Mouse (Mus musculus) stomach, embryonic 16.5 days (tissue): ENCODE measurements around the gene Bhlha15. TPM values are rescaled to one million over a fixed set of nuclear protein-coding genes. Genes with fewer than 3 reads are reported as not detected.

Experiments
- ATAC-seq: fragments of 200-750 bp; cut with Nextera tagmentation; 2 replicates; pipeline ENCODE4 v1.8.0; 2017; ENCODE audit warnings: moderate number of reproducible peaks, moderate TSS enrichment; ENCODE audit not compliant: insufficient read depth, low FRiP score
- H3K27ac ChIP-seq: fragments of 300-500 bp; sonication (generic); 2 replicates; pipeline ENCODE4 v1.5.1; 2014; ENCODE audit warnings: low read length
- H3K27me3 ChIP-seq: fragments of 300-500 bp; sonication (generic); 2 replicates; pipeline ENCODE4 v1.6.1; 2014; ENCODE audit warnings: low read length, control low read depth, mixed read lengths; ENCODE audit not compliant: control insufficient read depth, insufficient read depth
- H3K36me3 ChIP-seq: fragments of 300-500 bp; sonication (generic); 2 replicates; pipeline ENCODE4 v1.6.1; 2014; ENCODE audit warnings: low read length; ENCODE audit not compliant: control insufficient read depth, insufficient read depth
- H3K4me1 ChIP-seq: fragments of 300-500 bp; sonication (generic); 2 replicates; pipeline ENCODE4 v1.6.1; 2014; ENCODE audit warnings: low read length, control low read depth, mixed read lengths; ENCODE audit not compliant: control insufficient read depth, insufficient read depth
- H3K4me2 ChIP-seq: fragments of 300-500 bp; sonication (generic); 2 replicates; pipeline ENCODE4 v1.6.1; 2014; ENCODE audit warnings: low read depth, low read length, mixed read lengths
- H3K4me3 ChIP-seq: fragments of 300-500 bp; sonication (generic); replicated peaks from 2 replicates; pipeline ENCODE4 v1.5.1; 2014; ENCODE audit warnings: mild to moderate bottlenecking, low read length
- H3K9ac ChIP-seq: fragments of 300-500 bp; sonication (generic); 2 replicates; pipeline ENCODE4 v1.6.1; 2014; ENCODE audit warnings: low read length
- H3K9me3 ChIP-seq: fragments of 300-500 bp; sonication (generic); replicated peaks from 2 replicates; pipeline ENCODE4 v1.6.1; 2016; ENCODE audit warnings: low read length, control low read depth; ENCODE audit not compliant: control insufficient read depth
- WGBS: fragments of 180-500 bp; shearing (Covaris S2); extraction: QIAGEN DNeasy Blood & Tissue Kit; methylation state at CpG from one replicate; pipeline ENCODE4 v1.1.7; 2014; 5-methylcytosine and 5-hydroxymethylcytosine counted together
- polyA plus RNA-seq: library from polyadenylated mRNA; unstranded; fragments of >200 nt; fragmentation: Nextera tagmentation; extraction: Ambion mirVana; gene quantifications from 2 replicates; pipeline ENCODE4 v1.2.1, GENCODE M21; 2015

Bhlha15 gene
- polyA plus RNA-seq, 1 experiment from 2014 or later = 21.3 TPM

- Histone ChIP-seq H3K36me3 (0 out of 2 replicates have a peak, but pooled peaks cover 6% of the 10 kb centered on the region), H3K4me2 (no peak overlapping the region), H3K27ac (peak overlapping the region; percentile 41; the same call in 1 of the 2 replicates), H3K9me3 (no peaks in the 10 kb centered on the region), H3K27me3 (no peaks in the 10 kb centered on the region), H3K4me1 (peaks cover 18% of the 10 kb centered on the region), H3K4me3 (no peak overlapping the region), H3K9ac (no peak overlapping the region; the same call in 1 of the 2 replicates)
- WGBS = 64% methylated on average over 10 of the region's 10 CpGs
- peak; percentile 63; the same call in 1 of the 2 replicates for ATAC-seq
These were observed 27.1 kb upstream of the Bhlha15 start for GRCm38 (mm10) chr5:144162813-144163517.

- ATAC-seq = no peak
- 81% methylated on average over 3 of the region's 3 CpGs for WGBS
- H3K9me3 ChIP-seq = no peaks in the 10 kb centered on the region
- H3K4me3 ChIP-seq = no peak overlapping the region
- H3K9ac ChIP-seq = no peak overlapping the region
- H3K27me3 ChIP-seq = no peaks in the 10 kb centered on the region
- peaks cover 3% of the 10 kb centered on the region; the same call in 1 of the 2 replicates for H3K4me1 ChIP-seq
- no peak overlapping the region for H3K4me2 ChIP-seq
- H3K36me3 ChIP-seq = peaks cover 3% of the 10 kb centered on the region; the same call in 1 of the 2 replicates
- H3K27ac ChIP-seq = no peak overlapping the region
These were observed 24.3 kb upstream of the Bhlha15 start for GRCm38 (mm10) chr5:144165756-144166155.

- Histone ChIP-seq H3K4me1 (no peaks in the 10 kb centered on the region), H3K9ac (no peak overlapping the region), H3K27ac (no peak overlapping the region), H3K4me2 (no peak overlapping the region), H3K27me3 (no peaks in the 10 kb centered on the region), H3K36me3 (peaks cover 6% of the 10 kb centered on the region; the same call in 1 of the 2 replicates), H3K4me3 (no peak overlapping the region), H3K9me3 (no peaks in the 10 kb centered on the region)
- ATAC-seq = no peak
- WGBS = 89% methylated on average over 8 of the region's 8 CpGs
These were observed 20.7 kb upstream of the Bhlha15 start for GRCm38 (mm10) chr5:144169275-144169975.

GRCm38 (mm10) chr5:144173648-144174047 lies 16.4 kb upstream of the Bhlha15 start:
- Histone ChIP-seq H3K9ac (no peak overlapping the region), H3K4me1 (no peaks in the 10 kb centered on the region), H3K27ac (no peak overlapping the region), H3K4me2 (no peak overlapping the region), H3K36me3 (peaks cover 18% of the 10 kb centered on the region; the same call in 1 of the 2 replicates), H3K4me3 (no peak overlapping the region), H3K9me3 (no peaks in the 10 kb centered on the region), H3K27me3 (no peaks in the 10 kb centered on the region)
- no peak for ATAC-seq
- WGBS = 88% methylated on average over 18 of the region's 18 CpGs

- Histone ChIP-seq H3K27ac (no peak overlapping the region), H3K4me1 (no peaks in the 10 kb centered on the region), H3K9me3 (no peaks in the 10 kb centered on the region), H3K4me3 (no peak overlapping the region), H3K9ac (no peak overlapping the region), H3K36me3 (peaks cover 15% of the 10 kb centered on the region; the same call in 1 of the 2 replicates), H3K27me3 (no peaks in the 10 kb centered on the region), H3K4me2 (no peak overlapping the region)
- ATAC-seq = no peak
- 46% methylated on average over 6 of the region's 6 CpGs for WGBS
These were observed 11.9 kb upstream of the Bhlha15 start for GRCm38 (mm10) chr5:144178216-144178615.

GRCm38 (mm10) chr5:144181249-144181648 lies 8.8 kb upstream of the Bhlha15 start:
- 86% methylated on average over 7 of the region's 7 CpGs for WGBS
- Histone ChIP-seq H3K9me3 (no peaks in the 10 kb centered on the region), H3K27me3 (no peaks in the 10 kb centered on the region), H3K4me3 (no peak overlapping the region), H3K36me3 (no peaks in the 10 kb centered on the region; the same call in 1 of the 2 replicates), H3K4me1 (no peaks in the 10 kb centered on the region), H3K4me2 (no peak overlapping the region), H3K9ac (no peak overlapping the region), H3K27ac (no peak overlapping the region; the same call in 1 of the 2 replicates)
- no peak for ATAC-seq

- Histone ChIP-seq H3K27ac (peak overlapping the region; percentile 3; the same call in 1 of the 2 replicates), H3K36me3 (no peaks in the 10 kb centered on the region; the same call in 1 of the 2 replicates), H3K4me1 (no peaks in the 10 kb centered on the region), H3K9me3 (no peaks in the 10 kb centered on the region), H3K27me3 (no peaks in the 10 kb centered on the region), H3K9ac (no peak overlapping the region), H3K4me3 (no peak overlapping the region), H3K4me2 (no peak overlapping the region)
- no peak for ATAC-seq
- WGBS = 39% methylated on average over 20 of the region's 20 CpGs
These were observed 7.4 kb upstream of the Bhlha15 start for GRCm38 (mm10) chr5:144182542-144183247.

- Histone ChIP-seq H3K4me2 (no peak overlapping the region), H3K4me1 (no peaks in the 10 kb centered on the region), H3K9me3 (no peaks in the 10 kb centered on the region), H3K36me3 (no peaks in the 10 kb centered on the region; the same call in 1 of the 2 replicates), H3K27ac (peak overlapping the region; percentile 3; the same call in 1 of the 2 replicates), H3K9ac (no peak overlapping the region), H3K4me3 (no peak overlapping the region), H3K27me3 (no peaks in the 10 kb centered on the region)
- no peak for ATAC-seq
- WGBS = 51% methylated on average over 8 of the region's 8 CpGs
These were observed 6.9 kb upstream of the Bhlha15 start for GRCm38 (mm10) chr5:144183248-144183559.
